Mouse (Mus musculus): Measurements from ENCODE around the gene Dusp23. TPM values are rescaled to one million over a fixed set of nuclear protein-coding genes. Genes with fewer than 3 reads are reported as not detected.

Dusp23 gene
- total RNA-seq (2021): 1 to 10 TPM; 5.7 to 6.1 TPM

GRCm38 (mm10) chr1:172632451-172633326 is at the start of gene Dusp23:
Dusp23 (minus strand) TSS chr1:172632962.
- peak; percentile 92 to 95 for DNase-seq (ENCODE audit: low spot score in 2 of 2)
- intact Hi-C loops (cut with DNase I): loop anchor here (1.0 to 5.0 kb wide), 4 partner anchors 14 to 765 kb away; no protein-coding TSS in a partner anchor

GRCm38 (mm10) chr1:172680742-172681141 is 48.0 kb upstream of the Dusp23 start:
- intact Hi-C loops (cut with DNase I): no loop called here
- no peak for DNase-seq (ENCODE audit: low spot score in 2 of 2)

- DNase-seq (ENCODE audit: low spot score in 2 of 2): no peak
- intact Hi-C loops (cut with DNase I): no loop called here
These were observed 38.0 kb upstream of the Dusp23 start for GRCm38 (mm10) chr1:172670716-172671115.

GRCm38 (mm10) chr1:172667597-172667996 is 34.8 kb upstream of the Dusp23 start:
- DNase-seq (ENCODE audit: low spot score in 2 of 2): peak in 1 of 2 experiments; percentile 24
- intact Hi-C loops (cut with DNase I): no loop called here

GRCm38 (mm10) chr1:172665457-172665856 is 32.7 kb upstream of the Dusp23 start:
- no peak for DNase-seq (ENCODE audit: low spot score in 2 of 2)
- intact Hi-C loops (cut with DNase I): no loop called here

GRCm38 (mm10) chr1:172659688-172660087 is 26.9 kb upstream of the Dusp23 start:
- DNase-seq (ENCODE audit: low spot score in 2 of 2): no peak
- intact Hi-C loops (cut with DNase I): no loop called here

- DNase-seq (ENCODE audit: low spot score in 2 of 2): no peak
- intact Hi-C loops (cut with DNase I): no loop called here
These were observed 24.5 kb upstream of the Dusp23 start for GRCm38 (mm10) chr1:172657266-172657665.

GRCm38 (mm10) chr1:172653900-172654299 is 21.1 kb upstream of the Dusp23 start:
- intact Hi-C loops (cut with DNase I): no loop called here
- DNase-seq (ENCODE audit: low spot score in 2 of 2): no peak

GRCm38 (mm10) chr1:172652040-172652662 is 19.4 kb upstream of the Dusp23 start:
- DNase-seq (ENCODE audit: low spot score in 2 of 2): no peak
- intact Hi-C loops (cut with DNase I): no loop called here

GRCm38 (mm10) chr1:172651288-172651987 is 18.7 kb upstream of the Dusp23 start:
- no peak for DNase-seq (ENCODE audit: low spot score in 2 of 2)
- intact Hi-C loops (cut with DNase I): no loop called here

- DNase-seq (ENCODE audit: low spot score in 2 of 2): no peak
- intact Hi-C loops (cut with DNase I): no loop called here
These were observed 17.9 kb upstream of the Dusp23 start for GRCm38 (mm10) chr1:172650519-172651287.

GRCm38 (mm10) chr1:172649396-172649795 is 16.6 kb upstream of the Dusp23 start:
- intact Hi-C loops (cut with DNase I): no loop called here
- DNase-seq (ENCODE audit: low spot score in 2 of 2): no peak

- no peak for DNase-seq (ENCODE audit: low spot score in 2 of 2)
- intact Hi-C loops (cut with DNase I): no loop called here
These were observed 14.5 kb upstream of the Dusp23 start for GRCm38 (mm10) chr1:172647236-172647635.

- peak in 1 of 2 experiments; percentile 24 for DNase-seq (ENCODE audit: low spot score in 2 of 2)
- intact Hi-C loops (cut with DNase I): loop anchor here (5.0 kb wide), 1 partner anchor 684 kb away; no protein-coding TSS in a partner anchor
These were observed 6.0 kb upstream of the Dusp23 start for GRCm38 (mm10) chr1:172638781-172639180.

GRCm38 (mm10) chr1:172637801-172638200 is 5.0 kb upstream of the Dusp23 start:
- intact Hi-C loops (cut with DNase I): loop anchor here (5.0 kb wide), 1 partner anchor 684 kb away; no protein-coding TSS in a partner anchor
- DNase-seq (ENCODE audit: low spot score in 2 of 2): no peak

- intact Hi-C loops (cut with DNase I): loop anchor here (5.0 kb wide), 1 partner anchor 686 kb away; no protein-coding TSS in a partner anchor
- no peak for DNase-seq (ENCODE audit: low spot score in 2 of 2)
These were observed 3.5 kb upstream of the Dusp23 start for GRCm38 (mm10) chr1:172636266-172636665.

GRCm38 (mm10) chr1:172635258-172635657 is 2.5 kb upstream of the Dusp23 start:
- intact Hi-C loops (cut with DNase I): loop anchor here (5.0 kb wide), 1 partner anchor 687 kb away; no protein-coding TSS in a partner anchor

GRCm38 (mm10) chr1:172634136-172634535 is 1.4 kb upstream of the Dusp23 start:
- DNase-seq (ENCODE audit: low spot score in 2 of 2): no peak
- intact Hi-C loops (cut with DNase I): loop anchor here (5.0 kb wide), 1 partner anchor 763 kb away; no protein-coding TSS in a partner anchor

More at GRCm38 (mm10) chr1:172635258-172635657, 2.5 kb upstream of the Dusp23 start:
- no peak for DNase-seq (ENCODE audit: low spot score in 2 of 2)

GRCm38 (mm10) chr1:172631721-172632120 is 1.0 kb downstream of the Dusp23 start:
- intact Hi-C loops (cut with DNase I): loop anchor here (2.0 to 5.0 kb wide), 3 partner anchors 13 to 766 kb away; no protein-coding TSS in a partner anchor
- no peak for DNase-seq (ENCODE audit: low spot score in 2 of 2)
